Mouse (Mus musculus): ENCODE data around the gene Ptgis.

DNA sequence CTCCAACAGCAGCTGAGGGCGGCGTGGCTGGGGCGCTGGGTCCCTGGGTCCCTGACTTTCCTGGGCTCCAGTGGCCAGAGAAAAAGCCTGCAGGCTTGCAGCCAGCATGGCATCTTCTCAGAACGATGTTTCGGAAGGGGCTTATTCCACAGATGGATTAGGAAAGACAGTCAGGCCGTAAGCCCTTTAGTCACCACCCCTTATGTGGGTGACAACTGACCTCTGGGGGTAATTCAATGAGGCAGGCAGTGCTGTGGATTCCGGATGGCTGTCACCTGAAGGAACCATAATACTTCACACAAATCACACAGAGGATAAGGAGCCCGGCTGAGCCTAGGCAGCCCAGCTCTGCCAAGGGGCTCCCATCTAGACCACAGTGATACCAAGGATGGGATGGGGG lies 59.3 kb downstream of the Ptgis start:
- TF ChIP-seq CTCF (IDR thresholded peaks at IDR 0.05; ENCODE audit: low read depth, low read length) (no peak), GATA1 (IDR thresholded peaks at IDR 0.05; ENCODE audit: borderline replicate concordance, low read length) (no peak)

Data from G1E (cell line).